In genomic region chr10:98485751-98486681, GRCm38 (mm10) we compare ENCODE assay signal across 8 mouse cellular contexts.
DNase-seq lines count a peak whose midpoint lies in the region; ATAC-seq and TF ChIP-seq lines count a peak whose summit lies in the region.

No protein-coding gene starts in this region.

- no peaks in the 10 kb centered on the region for H3K9me3 ChIP-seq in stomach, postnatal 0 days (ENCODE audit: control insufficient read depth, low read length)

- no peak overlapping the region for H3K9ac ChIP-seq in stomach, postnatal 0 days (ENCODE audit: low read length)

- no peaks in the 10 kb centered on the region for H3K4me1 ChIP-seq in stomach, postnatal 0 days (replicated peaks; ENCODE audit: control insufficient read depth, insufficient read depth)

- no peak for TF ChIP-seq EP300 in stomach, postnatal 0 days (optimal IDR thresholded peaks at IDR 0.05)

- TF ChIP-seq CTCF in stomach, postnatal 0 days (IDR thresholded peaks at IDR 0.05; ENCODE audit: low read depth) = no peak

- H3K4me3 ChIP-seq in stomach, postnatal 0 days (ENCODE audit: low read depth, low read length) = no peak overlapping the region

- no peaks in the 10 kb centered on the region for H3K27me3 ChIP-seq in stomach, postnatal 0 days (ENCODE audit: control insufficient read depth, insufficient read depth, low read length)

- DNase-seq in heart, adult 18-20 months = peak; percentile 17 to 51
- DNase-seq in heart, postnatal 25 days (ENCODE audit: low spot score) = no peak
- DNase-seq in cerebellum, adult 18-20 months = peak; percentile 75 to 77
- peak; percentile 29 for DNase-seq in gastrocnemius, adult 18-20 months (ENCODE audit: low spot score)
- DNase-seq in left cerebral cortex, postnatal 4 days = peak; percentile 54
- DNase-seq in thymus, adult 18-20 months = no peak
- no peak for DNase-seq in stomach, postnatal 0 days (ENCODE audit: low spot score)

- no peak for ATAC-seq in CD4-positive, CD25-positive, alpha-beta regulatory T cell, adult 4 months
- no peak for ATAC-seq in stomach, postnatal 0 days (ENCODE audit: low FRiP score, low TSS enrichment)

- no peaks in the 10 kb centered on the region for H3K36me3 ChIP-seq in stomach, postnatal 0 days (ENCODE audit: control insufficient read depth, insufficient read depth, low read length)

- intact Hi-C loops in heart, postnatal 25 days (cut with DNase I) = no loop called here
- intact Hi-C loops in left cerebral cortex, postnatal 4 days (cut with DNase I) = no loop called here

- H3K27ac ChIP-seq in stomach, postnatal 0 days (replicated peaks) = no peak overlapping the region

- H3K4me2 ChIP-seq in stomach, postnatal 0 days (replicated peaks; ENCODE audit: low read depth) = no peak overlapping the region

- 86% methylated on average over 20 of the region's 20 CpGs for WGBS in stomach, postnatal 0 days

Comparison
In these comparisons a context has a peak if more than half of its experiments do, and no peak if none do; other contexts are left out.
1. DNase-seq: peak in heart, adult 18-20 months (2 of 2), cerebellum, adult 18-20 months (2 of 2), gastrocnemius, adult 18-20 months (single experiment) and left cerebral cortex, postnatal 4 days (single experiment); none in heart, postnatal 25 days (single experiment), thymus, adult 18-20 months (0 of 2) and stomach, postnatal 0 days (single experiment).